Mouse (Mus musculus): ENCODE data around the gene Disp3. TPM values are rescaled to one million over a fixed set of nuclear protein-coding genes. Genes with fewer than 3 reads are reported as not detected.
A peak's percentile ranks its signal among the peaks of the same experiment; 100 is the strongest.

Disp3 gene
- total RNA-seq, 2 experiments from 2014 or later, result 12.9 to 18.3 TPM

DNA sequence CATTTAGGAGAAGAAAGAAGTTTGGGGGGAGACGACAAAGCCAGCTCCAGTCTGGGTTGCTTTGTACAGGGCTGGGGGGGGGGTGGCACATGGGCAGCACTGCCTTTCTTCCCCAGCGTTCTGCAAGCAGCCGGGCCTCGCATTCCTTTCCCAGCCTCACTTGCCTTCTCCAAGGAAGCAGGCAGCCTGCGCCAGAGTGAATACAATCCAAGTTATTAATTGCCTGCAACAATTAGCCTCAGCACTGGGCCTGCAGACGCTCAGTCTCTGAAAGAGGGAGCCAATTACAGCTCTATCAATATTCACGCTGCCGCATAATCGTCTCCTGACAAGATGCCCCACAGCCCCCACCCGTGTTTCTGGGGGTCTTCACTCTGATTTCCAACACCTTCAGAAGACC, 4.1 kb upstream of the Disp3 start:
- intact Hi-C loops (cut with DNase I), result no loop called here
- peak; percentile 45 for DNase-seq

- no peak for DNase-seq
- intact Hi-C loops (cut with DNase I), result no loop called here
Measured at GRCm38 (mm10) chr4:148291080-148291479, 3.3 kb upstream of the Disp3 start.

DNA sequence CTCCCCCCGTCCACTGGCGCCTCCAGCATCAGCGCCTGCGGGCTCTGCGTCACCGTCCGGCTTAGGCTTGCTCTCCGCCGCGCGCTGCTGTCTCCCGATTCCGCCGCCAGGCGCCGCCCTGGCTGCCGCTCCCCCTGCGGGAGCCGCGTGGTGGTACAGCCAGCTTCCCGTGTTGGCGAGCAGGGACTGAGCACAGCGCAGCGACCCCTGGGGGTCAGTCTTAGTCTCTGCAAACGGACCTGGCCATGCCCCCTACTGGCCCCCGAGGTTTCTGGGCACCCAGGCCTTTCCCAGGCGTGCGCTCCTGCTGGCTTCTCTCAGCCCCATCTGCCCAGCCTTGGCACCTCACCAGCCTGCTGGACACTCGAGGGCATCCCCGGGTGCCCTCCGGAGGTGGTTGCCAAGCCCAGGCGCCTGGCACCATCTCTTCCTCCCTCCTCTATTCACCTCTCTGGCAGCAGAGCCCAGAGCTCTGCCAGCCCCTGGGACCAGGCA, 337 bp upstream of the Disp3 start:
- intact Hi-C loops (cut with DNase I), result loop anchor here (5.0 kb wide), 1 partner anchor 149 kb away; no protein-coding TSS in a partner anchor
- peak; percentile 97 for DNase-seq

- intact Hi-C loops (cut with DNase I), result loop anchor here (2.0 to 5.0 kb wide), 2 partner anchors 112 to 150 kb away; no protein-coding TSS in a partner anchor
- DNase-seq, result no peak
Measured at GRCm38 (mm10) chr4:148287041-148287440, 724 bp downstream of the Disp3 start.

DNA sequence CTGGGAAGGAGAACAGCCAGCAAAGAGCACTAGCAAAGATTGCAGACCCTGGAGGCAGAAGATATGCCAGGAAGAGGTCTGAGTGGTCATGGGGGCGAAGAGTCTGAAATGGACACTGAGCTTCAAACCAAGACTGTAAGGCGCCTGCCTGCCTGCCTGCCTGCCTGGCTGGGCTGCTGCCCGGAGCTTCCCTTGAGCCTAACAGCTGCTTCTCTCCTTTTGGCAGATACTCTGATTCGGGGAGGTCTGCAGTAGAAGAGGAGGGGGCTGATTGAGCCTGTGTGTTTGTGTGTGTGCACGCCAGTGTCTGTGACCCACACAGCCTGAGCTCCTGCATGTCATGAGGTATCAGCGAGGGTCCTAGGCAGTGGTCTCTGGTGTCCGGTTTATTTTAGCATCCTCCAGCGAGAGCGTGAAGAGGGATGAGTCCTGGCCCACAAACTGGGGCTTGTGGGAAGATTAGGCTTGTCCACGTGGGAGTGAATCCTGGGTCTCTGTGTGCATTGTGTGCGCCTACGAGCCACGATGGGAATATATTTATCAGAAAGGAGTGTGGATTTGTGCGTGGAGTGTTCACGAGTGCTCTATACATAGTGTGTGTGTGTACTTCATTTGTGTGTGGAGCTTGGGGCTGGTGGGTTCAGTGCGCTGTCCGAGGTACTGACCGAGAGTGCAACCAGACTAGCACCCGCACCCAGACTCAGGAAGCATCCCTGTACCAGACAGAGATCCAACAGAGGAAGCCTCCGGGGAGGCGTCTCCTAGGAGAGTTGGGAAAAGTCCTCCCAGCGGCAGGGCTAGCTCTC, 1.3 kb downstream of the Disp3 start:
- intact Hi-C loops (cut with DNase I), result loop anchor here (2.0 to 5.0 kb wide), 2 partner anchors 112 to 151 kb away; no protein-coding TSS in a partner anchor
- DNase-seq, result peak; percentile 51

DNA sequence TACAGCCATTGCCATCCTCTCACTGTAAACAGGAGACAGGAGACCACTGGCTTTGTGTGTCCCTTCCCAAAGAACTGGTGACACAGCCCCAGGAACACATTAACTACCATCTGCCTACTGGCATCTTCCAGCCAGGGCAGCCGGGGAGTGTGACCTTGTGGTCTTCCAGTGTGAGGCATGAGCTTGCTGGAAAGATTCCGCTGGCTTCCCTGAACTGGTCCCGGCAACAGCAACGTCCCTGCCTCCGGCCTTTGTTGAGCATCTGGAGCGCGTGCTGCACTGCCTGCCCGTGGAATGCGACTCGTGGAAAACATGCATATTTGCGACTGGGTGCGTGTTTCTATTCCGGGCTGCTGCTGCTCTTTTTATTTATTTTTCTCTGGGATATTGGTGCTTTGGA, 3.5 kb downstream of the Disp3 start:
- intact Hi-C loops (cut with DNase I), result no loop called here
- peak; percentile 40 for DNase-seq

DNA sequence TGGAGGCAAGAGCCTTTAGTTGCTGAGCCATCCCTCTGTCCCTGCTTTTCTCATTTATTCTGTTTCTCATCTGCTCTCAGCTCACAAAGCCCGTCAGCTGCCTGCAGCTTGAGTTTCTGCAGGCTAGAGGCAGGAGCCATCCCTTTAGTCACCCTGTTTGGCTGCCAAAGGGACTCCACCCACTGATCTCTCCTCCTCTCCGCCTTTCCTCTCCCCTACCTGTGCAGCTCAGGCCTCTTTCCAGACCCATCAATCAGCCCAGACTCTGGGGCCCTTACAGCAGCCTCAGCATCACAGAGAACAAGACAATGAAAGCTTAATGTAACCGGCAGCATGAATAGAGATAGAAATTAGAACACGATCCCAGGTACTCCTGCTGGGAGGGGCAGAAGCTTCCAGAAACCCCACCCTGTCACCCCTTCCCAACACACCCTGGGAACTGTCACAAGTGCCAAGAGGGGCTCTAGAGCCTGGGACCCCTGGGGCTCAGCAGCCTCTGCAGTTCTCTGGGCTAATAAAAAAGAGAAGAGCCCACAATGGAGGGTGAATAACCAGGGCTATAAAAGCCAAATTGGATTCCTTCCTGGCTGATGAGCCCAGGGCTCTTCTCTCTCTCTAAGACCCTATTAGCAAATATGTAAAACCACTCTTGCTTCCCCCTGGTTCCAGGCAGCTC, 10.8 kb downstream of the Disp3 start:
- no peak for DNase-seq
- intact Hi-C loops (cut with DNase I), result no loop called here

GRCm38 (mm10) chr4:148274671-148275070, 13.1 kb downstream of the Disp3 start:
- intact Hi-C loops (cut with DNase I), result no loop called here
- no peak for DNase-seq

- intact Hi-C loops (cut with DNase I), result no loop called here
- DNase-seq, result no peak
Measured at GRCm38 (mm10) chr4:148273229-148273628, 14.5 kb downstream of the Disp3 start.

DNA sequence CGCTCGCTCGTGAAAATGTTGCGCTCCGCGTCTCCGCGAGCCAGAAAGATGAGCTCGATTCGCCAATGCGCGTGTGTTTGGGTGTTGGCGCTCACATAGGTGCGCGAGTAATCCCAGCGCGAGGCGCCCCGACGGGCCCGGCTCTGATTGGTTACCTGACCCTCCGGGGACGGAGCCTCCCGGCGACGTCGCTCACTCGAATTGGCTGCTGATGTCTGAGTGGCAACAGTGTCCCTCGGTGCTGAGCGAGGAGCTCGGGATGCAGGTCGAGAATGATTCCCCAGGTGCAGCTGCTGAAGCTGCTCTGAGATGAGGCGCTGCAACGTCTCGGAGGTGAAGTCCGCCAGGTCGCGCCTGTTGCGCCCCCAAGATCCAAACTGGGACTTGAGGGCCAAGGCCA, 16.1 kb downstream of the Disp3 start:
- no peak for DNase-seq
- intact Hi-C loops (cut with DNase I), result no loop called here

DNA sequence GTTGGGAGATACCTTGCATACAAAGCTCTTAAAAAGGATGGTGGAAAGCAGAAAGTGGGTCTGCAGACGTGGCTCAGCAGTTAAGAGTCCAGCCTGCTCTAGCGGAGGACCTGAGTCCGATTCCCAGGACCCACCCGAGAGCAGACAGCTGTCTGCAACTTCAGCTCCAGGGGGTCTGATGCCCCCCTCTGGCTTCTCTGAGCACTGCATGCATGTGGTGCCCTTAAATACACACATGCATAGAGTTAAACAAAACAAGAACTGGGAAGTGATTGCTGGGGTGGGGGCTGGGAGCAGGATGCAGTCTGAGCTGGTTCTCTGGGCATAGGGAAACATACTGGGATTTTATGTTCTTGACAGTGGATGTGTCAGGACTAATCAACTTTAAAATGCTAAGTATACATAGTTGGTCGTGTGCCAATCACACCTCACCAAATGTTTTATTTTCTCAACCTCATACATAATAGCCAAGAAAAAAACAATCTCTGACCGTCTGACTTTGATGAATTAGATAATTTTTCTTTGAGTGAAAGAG, 20.7 kb downstream of the Disp3 start:
- no peak for DNase-seq
- intact Hi-C loops (cut with DNase I), result no loop called here

DNA sequence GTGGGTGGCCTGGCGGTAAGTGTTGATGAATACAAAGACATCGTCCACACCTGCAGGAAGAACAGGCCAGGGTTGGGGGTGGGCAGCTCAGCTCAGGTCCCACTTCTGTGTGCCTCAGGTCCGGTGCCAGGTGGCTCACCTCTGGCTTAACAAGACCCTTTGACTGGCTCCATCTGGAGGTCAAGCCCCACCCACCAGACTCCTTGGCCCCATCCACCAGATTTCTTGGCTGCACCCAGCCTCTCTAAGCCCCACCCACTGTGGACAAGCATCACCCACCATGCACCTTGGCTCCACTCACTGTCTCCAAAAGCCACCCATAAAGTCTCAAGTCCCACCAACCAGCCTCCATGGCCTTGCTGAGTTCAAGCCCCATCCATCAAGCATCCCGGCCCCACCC, 27.8 kb downstream of the Disp3 start:
- intact Hi-C loops (cut with DNase I), result no loop called here
- DNase-seq, result no peak

- no peak for DNase-seq
- intact Hi-C loops (cut with DNase I), result no loop called here
Measured at GRCm38 (mm10) chr4:148249341-148249740, 38.4 kb downstream of the Disp3 start.

GRCm38 (mm10) chr4:148240387-148240786, 47.4 kb downstream of the Disp3 start:
- no peak for DNase-seq
- intact Hi-C loops (cut with DNase I), result no loop called here

DNA sequence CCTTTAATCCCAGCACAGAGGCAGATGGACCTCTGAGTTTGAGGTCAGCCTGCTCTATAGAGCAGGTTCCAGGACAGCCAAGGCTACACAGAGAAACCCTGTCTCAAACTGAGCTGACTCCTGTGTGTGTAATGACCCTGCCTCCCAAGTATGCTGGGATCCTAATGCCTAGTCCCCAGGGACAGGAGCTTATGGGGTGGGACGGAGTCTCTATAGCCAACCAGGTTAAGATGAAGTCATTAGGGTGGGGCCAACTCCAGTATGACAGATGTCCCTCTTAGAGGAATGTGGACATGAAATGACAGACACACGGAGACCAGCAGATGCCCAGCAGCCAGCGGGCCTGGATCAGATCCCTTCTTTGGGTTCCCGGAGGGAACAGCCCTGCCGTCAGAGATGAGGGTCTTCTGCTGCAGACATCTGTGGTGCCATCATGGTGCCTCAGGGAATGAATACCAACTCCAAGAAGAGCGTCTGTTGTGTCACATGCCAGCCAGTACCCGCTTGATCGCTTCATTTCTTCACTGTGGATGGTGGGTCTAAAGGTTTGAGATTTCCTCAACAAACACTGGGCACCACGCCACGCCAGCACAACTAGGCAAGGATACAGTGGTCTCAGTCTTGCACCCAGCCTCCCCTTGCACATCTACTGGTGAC, 48.2 kb downstream of the Disp3 start:
- intact Hi-C loops (cut with DNase I), result no loop called here
- peak; percentile 71 for DNase-seq

GRCm38 (mm10) chr4:148238919-148239318, 48.8 kb downstream of the Disp3 start:
- intact Hi-C loops (cut with DNase I), result no loop called here
- no peak for DNase-seq

- no peak for DNase-seq
- intact Hi-C loops (cut with DNase I), result no loop called here
Measured at GRCm38 (mm10) chr4:148238218-148238617, 49.5 kb downstream of the Disp3 start.

DNA sequence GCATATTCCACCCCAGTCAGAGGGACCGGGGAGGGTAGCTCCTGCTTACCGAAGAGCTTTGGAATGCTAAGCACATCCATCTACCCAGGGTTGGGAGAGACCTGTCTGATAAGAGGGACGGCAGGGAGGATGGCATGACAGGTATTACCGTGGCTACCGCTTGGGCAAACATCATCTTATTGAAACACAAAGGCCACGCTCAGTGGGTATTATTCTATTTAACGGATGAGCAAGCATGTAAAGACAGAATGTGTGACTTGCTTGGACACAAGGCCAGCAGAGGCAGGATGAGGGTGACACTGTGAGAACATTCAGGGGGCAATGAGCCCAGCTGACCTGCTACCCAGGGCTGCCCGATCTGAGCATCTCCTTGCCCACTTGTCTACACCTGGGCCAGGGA, 51.1 kb downstream of the Disp3 start:
- intact Hi-C loops (cut with DNase I), result no loop called here

DNA sequence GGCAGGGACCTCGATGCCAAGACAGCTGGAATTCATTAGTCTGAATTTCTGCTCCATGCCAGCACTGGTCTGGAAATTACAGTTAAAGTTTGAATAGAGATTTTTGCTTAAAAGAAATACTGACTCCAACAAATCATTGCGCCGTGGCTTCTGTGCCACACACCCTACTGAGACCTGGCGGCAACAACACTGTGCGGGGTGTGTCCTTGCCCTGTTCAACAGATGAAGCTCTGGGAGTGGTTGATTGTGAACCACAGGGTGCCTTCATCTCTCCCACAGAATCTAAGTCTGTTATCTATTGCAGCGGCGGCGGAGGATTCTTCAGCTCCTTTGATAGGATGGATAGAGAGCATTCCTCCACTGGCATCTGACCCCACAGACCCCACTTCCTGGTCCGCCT, 54.7 kb downstream of the Disp3 start:
- intact Hi-C loops (cut with DNase I), result no loop called here
- no peak for DNase-seq

More for the DNA sequence above, 51.1 kb downstream of the Disp3 start:
- no peak for DNase-seq

DNA sequence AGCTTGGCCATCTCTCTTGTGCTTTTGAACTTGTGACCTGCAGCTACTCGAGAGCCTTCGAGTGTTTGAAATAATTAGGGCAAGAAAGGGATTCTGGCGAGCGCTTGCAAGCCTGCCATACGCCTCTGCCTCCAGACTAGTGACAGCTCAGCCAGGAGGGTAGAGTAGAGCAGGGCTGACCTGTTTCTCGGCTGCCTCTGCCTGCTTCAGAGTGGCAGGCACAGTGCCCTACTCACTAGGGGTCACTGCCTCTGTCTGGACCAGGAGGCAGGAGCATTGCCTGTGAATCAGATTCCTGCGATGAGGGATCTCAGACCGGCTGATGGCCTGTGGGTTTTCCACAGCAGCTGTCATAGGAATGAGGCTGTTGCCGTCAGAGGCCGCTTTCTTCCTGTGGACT, 55.1 kb downstream of the Disp3 start:
- no peak for DNase-seq

DNA sequence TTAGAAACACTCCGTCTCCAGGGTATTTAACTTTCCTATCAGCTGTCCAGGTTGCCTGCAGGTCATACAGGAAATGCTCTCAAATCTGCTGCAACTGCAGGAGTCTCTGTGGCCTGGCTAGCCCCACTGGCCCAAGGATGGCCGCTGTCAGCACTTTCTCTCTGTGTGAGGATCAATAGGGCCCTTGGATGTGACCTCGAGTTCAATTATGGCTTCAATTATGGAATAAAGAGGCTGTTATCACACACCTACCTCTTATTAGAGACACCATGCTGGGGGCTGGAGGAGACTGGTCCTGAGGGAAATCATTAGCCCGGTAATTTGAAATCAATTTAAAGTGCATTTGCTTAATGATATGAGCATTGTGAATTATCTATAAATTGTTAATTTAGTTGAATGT, 55.6 kb downstream of the Disp3 start:
- intact Hi-C loops (cut with DNase I), result no loop called here
- no peak for DNase-seq

More for the DNA sequence above, 55.1 kb downstream of the Disp3 start:
- intact Hi-C loops (cut with DNase I), result no loop called here

Measured in left cerebral cortex, postnatal 4 days (tissue).